Mouse (Mus musculus) hindbrain, embryonic 16.5 days (tissue): ENCODE data around the gene Ticrr. TPM values are rescaled to one million over a fixed set of nuclear protein-coding genes. Genes with fewer than 3 reads are reported as not detected.

Experiments used
- ATAC-seq: fragments of 200-750 bp; cut with Nextera tagmentation; 2 replicates; pipeline ENCODE4 v1.8.0; 2017; ENCODE audit warnings: moderate TSS enrichment, moderate library complexity
- H3K27ac ChIP-seq: fragments of 300-500 bp; sonication (generic); 2 replicates; pipeline ENCODE4 v1.5.1; 2014; ENCODE audit warnings: low read depth, mild to moderate bottlenecking, control low read depth, low read length, moderate library complexity
- H3K27me3 ChIP-seq: fragments of 300-500 bp; sonication (generic); replicated peaks from 2 replicates; pipeline ENCODE4 v1.6.1; 2014; ENCODE audit warnings: low read length; ENCODE audit not compliant: control insufficient read depth, insufficient read depth
- H3K36me3 ChIP-seq: fragments of 300-500 bp; sonication (generic); 2 replicates; pipeline ENCODE4 v1.6.1; 2014; ENCODE audit warnings: mild to moderate bottlenecking, low read length, moderate library complexity, mixed read lengths; ENCODE audit not compliant: control insufficient read depth, insufficient read depth
- H3K4me1 ChIP-seq: fragments of 300-500 bp; sonication (generic); 2 replicates; pipeline ENCODE4 v1.6.1; 2014; ENCODE audit warnings: low read depth, low read length; ENCODE audit not compliant: control insufficient read depth, insufficient read depth
- H3K4me2 ChIP-seq: fragments of 300-500 bp; sonication (generic); 2 replicates; pipeline ENCODE4 v1.6.1; 2014; ENCODE audit warnings: mild to moderate bottlenecking, low read length, control low read depth, moderate library complexity
- H3K4me3 ChIP-seq: fragments of 300-500 bp; sonication (generic); 2 replicates; pipeline ENCODE4 v1.5.1; 2014; ENCODE audit warnings: mild to moderate bottlenecking, low read length, control low read depth, moderate library complexity
- H3K9ac ChIP-seq: fragments of 300-500 bp; sonication (generic); 2 replicates; pipeline ENCODE4 v1.6.1; 2014; ENCODE audit warnings: low read depth, mild to moderate bottlenecking, control low read depth, low read length, moderate library complexity
- H3K9me3 ChIP-seq: fragments of 300-500 bp; sonication (generic); 2 replicates; pipeline ENCODE4 v1.6.1; 2014; ENCODE audit warnings: mild to moderate bottlenecking, low read length, moderate library complexity; ENCODE audit not compliant: control insufficient read depth
- WGBS: fragments of 180-500 bp; shearing (Covaris S2); extraction: QIAGEN DNeasy Blood & Tissue Kit; methylation state at CpG from one replicate; pipeline ENCODE4 v1.1.7; 2014; 5-methylcytosine and 5-hydroxymethylcytosine counted together
- polyA plus RNA-seq: library from polyadenylated mRNA; unstranded; fragments of >200 nt; fragmentation: Nextera tagmentation; extraction: Ambion mirVana; gene quantifications from 2 replicates; pipeline ENCODE4 v1.2.1, GENCODE M21; 2015

The Ticrr gene
- polyA plus RNA-seq = 1.8 and 2.1 TPM in 2 replicates

DNA sequence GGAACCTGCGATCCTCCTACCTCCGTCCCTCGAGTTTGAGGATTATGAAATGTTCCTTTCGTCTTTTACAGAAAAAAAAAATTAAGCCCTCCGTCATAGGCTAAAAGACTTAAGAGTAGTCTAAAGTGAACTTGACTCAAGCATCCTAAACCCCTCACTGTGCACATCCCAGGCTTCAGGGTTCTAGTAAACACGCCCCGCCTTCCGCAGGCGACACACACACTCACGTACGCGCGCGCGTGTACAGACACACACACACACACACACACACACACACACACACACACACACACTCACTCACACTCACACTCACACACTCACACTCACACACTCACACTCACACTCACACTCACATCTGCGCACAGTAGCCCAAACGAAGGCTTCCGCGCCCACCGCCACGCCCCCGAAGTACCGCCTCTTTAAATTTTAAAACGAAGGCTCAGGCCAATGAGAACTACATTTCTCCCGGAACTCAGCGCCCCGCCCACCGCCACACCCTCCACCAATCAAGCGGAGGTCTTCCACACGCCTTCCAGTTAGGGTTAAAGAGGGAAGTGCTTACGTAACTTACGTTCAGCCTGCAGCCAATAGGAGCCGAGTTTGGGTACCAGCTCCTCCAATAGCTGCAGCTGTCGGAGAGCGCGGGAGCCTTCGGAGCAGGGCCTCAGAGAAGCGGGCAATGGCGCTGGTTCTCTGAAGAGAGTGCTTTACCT is at the start of gene Ticrr:
Gene Ticrr (plus strand): TSS at position 619 of the 713 bp plus-strand sequence.
- no peaks in the 10 kb centered on the region for H3K27me3 ChIP-seq
- H3K9ac ChIP-seq = peak within 1 kb of the TSS; percentile 65
- peaks cover 9% of the 10 kb centered on the region for H3K4me1 ChIP-seq
- no peak within 1 kb of the TSS for H3K27ac ChIP-seq
- no peaks in the 10 kb centered on the region for H3K9me3 ChIP-seq
- H3K36me3 ChIP-seq = no peaks in the 10 kb centered on the region
- H3K4me2 ChIP-seq = peak within 1 kb of the TSS; percentile 99
- ATAC-seq = peak; percentile 100
- peak within 1 kb of the TSS; percentile 77 for H3K4me3 ChIP-seq
- WGBS = under 1% methylated on average over 39 of the region's 39 CpGs

DNA sequence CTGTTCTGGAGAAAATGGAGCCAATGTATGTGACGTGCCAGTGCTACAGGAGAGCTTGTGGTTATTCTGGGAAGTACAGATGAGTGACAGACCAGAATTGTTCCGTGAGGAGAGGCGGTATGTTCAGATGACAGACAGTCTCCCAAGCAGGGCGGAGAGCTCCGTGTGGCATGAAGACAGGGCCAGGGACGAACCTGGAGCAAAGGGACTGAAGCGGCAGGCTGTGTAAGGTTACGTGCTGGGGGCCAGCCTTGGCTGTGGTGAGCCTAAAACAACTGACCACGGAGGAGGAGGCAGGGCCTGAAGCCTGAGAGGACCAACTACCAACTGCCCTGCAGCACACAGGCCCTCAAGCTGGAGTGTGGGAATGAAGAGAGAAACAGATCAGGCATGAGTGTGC is 48.1 kb upstream of the Ticrr start:
- Histone ChIP-seq H3K9ac (no peak overlapping the region), H3K4me2 (no peak overlapping the region), H3K27me3 (peaks cover 5% of the 10 kb centered on the region; the same call in 1 of the 2 replicates), H3K36me3 (no peaks in the 10 kb centered on the region), H3K4me3 (no peak overlapping the region), H3K27ac (no peak overlapping the region), H3K4me1 (peaks cover 6% of the 10 kb centered on the region), H3K9me3 (no peaks in the 10 kb centered on the region)
- no peak for ATAC-seq
- WGBS = 59% methylated on average over 9 of the region's 9 CpGs

DNA sequence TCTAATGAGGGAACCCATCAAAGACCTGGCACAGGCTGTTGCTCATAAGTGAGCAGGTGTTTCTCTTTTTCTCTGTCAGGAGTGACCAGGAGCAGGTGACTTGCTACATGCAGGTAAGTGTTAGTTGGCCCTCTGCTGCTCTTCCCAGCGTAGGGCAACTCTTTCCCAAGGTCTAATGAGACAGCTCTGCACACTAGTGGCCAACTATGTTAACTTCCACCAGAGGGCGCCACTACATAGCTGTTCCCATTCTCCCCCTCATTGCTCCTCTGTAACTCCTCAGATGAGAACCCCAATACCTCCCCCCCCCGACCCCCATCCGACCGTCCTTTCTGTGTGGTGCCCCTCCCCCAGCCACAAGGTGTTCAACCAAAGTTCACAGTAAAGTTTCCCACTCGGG is 47.2 kb upstream of the Ticrr start:
- Histone ChIP-seq H3K9me3 (no peaks in the 10 kb centered on the region), H3K4me3 (no peak overlapping the region), H3K27me3 (peaks cover 5% of the 10 kb centered on the region), H3K36me3 (no peaks in the 10 kb centered on the region), H3K4me1 (no peaks in the 10 kb centered on the region; the same call in 1 of the 2 replicates), H3K4me2 (no peak overlapping the region), H3K27ac (no peak overlapping the region), H3K9ac (no peak overlapping the region)
- ATAC-seq = peak; percentile 44; the same call in 1 of the 2 replicates
- WGBS = 17% methylated on average over 6 of the region's 6 CpGs

DNA sequence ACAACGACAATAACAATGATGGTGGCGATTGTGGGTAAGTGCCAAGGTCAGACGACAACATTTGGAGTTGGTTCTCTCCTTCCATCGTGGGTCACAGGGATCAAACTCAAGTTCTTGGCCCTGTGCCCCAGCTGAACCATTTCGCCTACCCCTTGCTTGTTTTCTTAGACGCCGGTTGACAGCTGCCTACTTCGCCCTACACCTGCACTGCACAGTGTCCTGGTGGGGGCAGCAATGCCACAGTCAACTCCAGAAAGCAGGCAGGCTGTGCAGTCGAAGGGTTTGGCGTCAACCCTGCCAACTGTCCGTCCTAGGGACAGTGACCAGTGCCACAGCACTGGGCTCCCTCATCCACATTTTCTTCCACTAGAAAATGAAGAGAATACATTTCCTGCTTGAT is 46.7 kb upstream of the Ticrr start:
- Histone ChIP-seq H3K36me3 (no peaks in the 10 kb centered on the region), H3K4me1 (no peaks in the 10 kb centered on the region; the same call in 1 of the 2 replicates), H3K9me3 (no peaks in the 10 kb centered on the region), H3K4me2 (no peak overlapping the region), H3K9ac (no peak overlapping the region), H3K4me3 (no peak overlapping the region), H3K27me3 (peaks cover 9% of the 10 kb centered on the region), H3K27ac (no peak overlapping the region)
- WGBS = 65% methylated on average over 11 of the region's 11 CpGs
- no peak for ATAC-seq

DNA sequence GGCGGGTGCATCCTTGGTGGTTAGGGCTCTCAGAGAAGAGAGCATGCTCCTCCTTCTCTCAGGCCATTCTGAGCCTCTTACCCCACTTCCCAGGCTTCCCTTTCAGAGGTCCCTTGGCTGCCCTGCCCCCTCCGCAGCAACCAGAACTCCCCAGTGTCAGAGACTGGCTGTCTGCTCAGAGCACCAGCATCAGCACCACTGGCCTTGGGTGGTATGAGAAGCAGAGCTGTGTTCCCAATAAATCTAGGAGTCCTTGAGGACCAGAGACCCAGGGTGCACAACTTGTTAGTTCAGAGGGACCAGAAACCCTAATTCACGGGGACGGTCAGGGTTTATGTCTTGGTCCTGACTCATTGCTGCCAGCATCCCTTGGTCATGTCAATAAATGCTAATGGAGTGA is 45.0 kb upstream of the Ticrr start:
- Histone ChIP-seq H3K4me2 (no peak overlapping the region), H3K27me3 (peaks cover 9% of the 10 kb centered on the region), H3K9me3 (no peaks in the 10 kb centered on the region), H3K4me3 (no peak overlapping the region), H3K9ac (no peak overlapping the region), H3K4me1 (no peaks in the 10 kb centered on the region; the same call in 1 of the 2 replicates), H3K36me3 (no peaks in the 10 kb centered on the region), H3K27ac (no peak overlapping the region)
- ATAC-seq = no peak
- WGBS = 80% methylated on average over 4 of the region's 4 CpGs

DNA sequence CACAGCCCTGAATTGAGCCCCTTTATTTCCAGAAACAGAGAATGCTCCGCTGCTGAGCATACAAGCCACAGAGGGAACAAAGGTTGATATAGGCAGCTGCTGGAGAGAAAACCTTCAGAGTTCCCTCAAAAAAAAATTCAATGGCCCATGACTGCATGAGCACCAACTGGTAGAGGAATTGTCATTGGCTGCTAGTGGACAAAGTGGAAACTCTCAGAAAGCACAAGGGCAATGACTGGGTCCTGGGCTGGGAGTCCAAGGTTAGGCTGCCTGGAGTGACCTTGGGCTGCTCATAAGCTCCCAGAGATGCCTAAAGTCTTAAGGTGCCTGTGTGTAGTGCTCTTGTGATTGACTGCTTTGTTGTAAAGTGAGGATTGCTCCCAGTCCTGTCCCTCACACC is 44.1 kb upstream of the Ticrr start:
- H3K27me3 ChIP-seq = peaks cover 9% of the 10 kb centered on the region
- WGBS = 52% methylated on average over 1 of the region's 1 CpGs
- H3K9ac ChIP-seq = no peak overlapping the region
- H3K9me3 ChIP-seq = no peaks in the 10 kb centered on the region
- no peak overlapping the region for H3K4me3 ChIP-seq
- no peak for ATAC-seq
- H3K36me3 ChIP-seq = no peaks in the 10 kb centered on the region
- H3K4me2 ChIP-seq = no peak overlapping the region
- no peak overlapping the region for H3K27ac ChIP-seq
- no peaks in the 10 kb centered on the region; the same call in 1 of the 2 replicates for H3K4me1 ChIP-seq

DNA sequence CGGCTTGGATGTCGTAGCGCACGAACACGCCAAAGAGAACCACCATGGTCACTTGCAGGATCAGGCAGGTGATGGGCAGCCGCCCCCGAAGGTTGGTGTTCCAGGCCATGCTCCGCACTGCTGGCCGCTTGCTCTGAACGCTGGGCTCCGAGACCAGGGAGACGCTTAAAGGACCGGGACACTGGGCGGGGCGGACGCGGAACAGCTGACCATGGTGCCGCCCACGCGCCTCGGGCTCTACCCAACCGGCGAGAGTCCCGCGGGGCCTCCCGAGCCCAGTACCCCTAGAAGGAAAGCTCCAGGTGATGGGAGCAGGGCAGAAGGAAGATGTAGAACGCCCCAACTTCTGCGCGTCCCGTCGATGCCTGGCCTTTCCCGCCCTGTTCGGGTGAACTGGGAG is 42.6 kb upstream of the Ticrr start, which contains the start of gene Rhcg:
Gene Rhcg (minus strand): TSS at position 240 of the 400 bp plus-strand sequence.
- H3K27me3 ChIP-seq = peaks cover 9% of the 10 kb centered on the region
- no peaks in the 10 kb centered on the region for H3K4me1 ChIP-seq
- H3K4me3 ChIP-seq = peak within 1 kb of the TSS; percentile 16; the same call in 1 of the 2 replicates
- H3K4me2 ChIP-seq = peak within 1 kb of the TSS; percentile 44
- no peak within 1 kb of the TSS for H3K27ac ChIP-seq
- no peak for ATAC-seq
- H3K9me3 ChIP-seq = no peaks in the 10 kb centered on the region
- H3K36me3 ChIP-seq = no peaks in the 10 kb centered on the region
- WGBS = 9% methylated on average over 31 of the region's 33 CpGs
- no peak within 1 kb of the TSS for H3K9ac ChIP-seq

DNA sequence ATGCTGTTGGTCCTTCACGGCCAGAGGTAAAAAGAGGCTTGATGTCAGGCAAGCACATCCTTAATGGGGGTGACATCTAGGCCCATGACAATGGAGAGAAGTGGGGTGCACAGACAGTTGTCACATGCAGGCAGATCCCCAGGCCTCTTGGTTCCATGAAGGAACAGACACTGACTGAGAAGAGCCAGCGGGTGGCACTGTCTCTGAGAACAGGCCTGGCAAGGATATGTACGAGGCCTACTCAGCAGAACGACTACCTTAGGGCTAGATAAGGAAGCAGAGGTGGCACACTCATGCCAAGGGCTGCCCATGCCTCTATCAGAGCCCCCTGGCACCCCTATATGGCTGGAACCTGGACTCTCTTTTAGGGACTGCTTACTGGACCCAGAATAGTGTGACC is 40.5 kb upstream of the Ticrr start:
- ATAC-seq = no peak
- 69% methylated on average over 4 of the region's 4 CpGs for whole genome bisulfite sequencing
- no peak overlapping the region for H3K27ac ChIP-seq

DNA sequence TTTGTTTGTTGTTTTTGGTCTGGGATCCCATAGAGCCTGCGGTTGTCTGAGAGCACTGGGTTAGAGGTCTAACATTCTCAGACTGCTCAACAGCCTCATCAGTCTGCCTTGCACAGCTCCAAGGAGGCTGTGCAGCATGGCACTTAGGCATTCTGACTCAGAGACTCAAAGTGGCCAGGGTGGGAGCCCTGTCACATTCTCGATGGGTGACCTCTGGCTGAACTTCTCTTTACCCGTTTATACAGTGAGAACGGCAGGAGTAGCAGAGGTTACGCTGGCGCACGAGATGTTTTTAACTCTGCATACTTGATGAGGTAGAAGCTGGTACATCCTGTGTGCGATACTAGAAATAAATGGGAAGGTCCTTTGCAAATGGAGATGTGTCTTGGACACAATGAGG is 36.9 kb upstream of the Ticrr start:
- Histone ChIP-seq H3K4me2 (no peak overlapping the region), H3K27ac (no peak overlapping the region), H3K9me3 (no peaks in the 10 kb centered on the region), H3K27me3 (peaks cover 2% of the 10 kb centered on the region), H3K9ac (no peak overlapping the region), H3K36me3 (no peaks in the 10 kb centered on the region), H3K4me1 (no peaks in the 10 kb centered on the region), H3K4me3 (no peak overlapping the region)
- ATAC-seq = no peak
- 59% methylated on average over 8 of the region's 8 CpGs for WGBS

More for the DNA sequence above, 40.5 kb upstream of the Ticrr start:
- no peaks in the 10 kb centered on the region for H3K4me1 ChIP-seq
- H3K9ac ChIP-seq = no peak overlapping the region
- H3K4me3 ChIP-seq = no peak overlapping the region
- no peaks in the 10 kb centered on the region for H3K9me3 ChIP-seq
- no peak overlapping the region for H3K4me2 ChIP-seq
- no peaks in the 10 kb centered on the region for H3K36me3 ChIP-seq
- peaks cover 9% of the 10 kb centered on the region for H3K27me3 ChIP-seq
